Mouse (Mus musculus): ENCODE data around the gene Sugct. TPM values are rescaled to one million over a fixed set of nuclear protein-coding genes. Genes with fewer than 3 reads are reported as not detected.

Gene Sugct
- not detected for total RNA-seq (2023)

DNA sequence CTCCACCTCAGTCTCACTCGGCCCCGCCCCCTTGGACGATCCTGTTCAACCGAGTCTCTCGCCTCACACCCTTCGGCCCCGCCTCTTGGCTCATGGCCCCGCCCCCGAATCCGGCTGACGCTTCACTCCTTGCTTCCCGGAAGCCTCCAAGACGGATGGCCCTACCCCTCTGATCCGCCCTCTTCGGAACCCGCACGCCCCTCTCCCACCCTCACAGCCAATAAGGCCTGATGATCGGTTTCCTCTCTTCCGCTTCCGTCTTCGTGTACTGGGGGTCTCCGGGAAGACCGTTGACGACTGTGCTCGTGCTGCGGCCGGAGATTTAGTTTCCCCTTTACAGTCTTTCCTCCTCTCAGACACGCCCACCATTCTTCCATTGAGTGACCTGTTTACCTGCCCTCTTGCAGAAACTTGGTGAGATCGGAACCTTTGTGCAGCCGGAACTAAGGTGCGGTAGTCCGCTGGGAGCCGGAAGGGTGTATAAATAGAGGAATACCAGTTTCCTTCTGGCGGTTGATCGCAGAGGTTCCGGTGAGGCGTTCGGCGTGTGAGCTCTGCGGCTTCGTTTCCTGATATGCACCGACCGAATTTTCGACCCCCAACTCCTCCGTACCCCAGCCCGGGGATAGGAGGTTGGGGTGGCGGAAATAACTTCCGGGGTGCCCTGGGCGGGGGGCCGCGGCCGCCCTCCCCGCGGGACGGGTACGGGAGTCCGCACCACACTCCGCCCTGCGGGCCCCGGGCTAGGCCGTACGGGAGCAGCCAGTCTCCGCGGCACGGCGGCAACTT is at the start of gene Sugct, which contains the start of gene Mplkip:
TSS of gene Sugct (minus strand) at position 643 of the 789 bp plus-strand sequence.
TSS of gene Mplkip (plus strand) at position 282 of the 789 bp plus-strand sequence.

Other genes with a start within 250 kb of the Sugct start
- 10 to 100 TPM; 25.9 to 28.4 TPM for gene Mplkip, start 361 bp downstream of the Sugct start, total RNA-seq (2023)
- 100 to 1,000 TPM; 189 to 206 TPM for gene Cdk13, start 109.5 kb upstream of the Sugct start, total RNA-seq (2023)
- gene Rala, start 248.7 kb upstream of the Sugct start, total RNA-seq (2023), result 10 to 100 TPM; 32.0 to 33.2 TPM

Data from B cell, adult 67 days (primary cell).